Mouse (Mus musculus): ENCODE data around the gene Ppp2r5c. TPM values are rescaled to one million over a fixed set of nuclear protein-coding genes. Genes with fewer than 3 reads are reported as not detected.

The Ppp2r5c gene
- polyA plus RNA-seq, 1 experiment, result 171 TPM

DNA sequence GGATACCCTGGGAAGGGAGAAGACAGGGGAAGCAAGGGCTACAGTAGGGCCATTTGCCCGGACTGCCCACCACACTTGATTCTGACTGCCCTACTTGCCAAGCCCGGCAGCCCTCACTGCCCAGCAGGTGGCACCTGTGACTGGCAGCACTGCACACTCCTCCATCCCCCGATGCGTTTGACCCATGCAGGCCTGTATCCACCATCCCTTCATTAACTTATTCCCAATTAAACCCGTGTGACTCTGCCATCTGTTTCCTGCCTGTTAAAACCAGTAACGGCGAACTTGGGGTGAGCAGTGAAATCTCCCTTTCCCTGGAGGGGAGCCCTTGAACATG lies 9.6 kb upstream of the Ppp2r5c start:
- H3K4me3 ChIP-seq (ENCODE audit: insufficient read depth, low read length), result no peak overlapping the region
- H3K27ac ChIP-seq (ENCODE audit: insufficient read depth, low read length), result no peak overlapping the region
- H3K4me1 ChIP-seq (ENCODE audit: control insufficient read depth, insufficient read depth, low read length), result peaks cover 6% of the 10 kb centered on the region; the same call in 1 of the 2 replicates
- TF ChIP-seq CTCF (IDR thresholded peaks at IDR 0.05; ENCODE audit: borderline replicate concordance, insufficient read depth, low read length), result peak; percentile 45; the same call in 1 of the 2 replicates
- TF ChIP-seq POLR2A (IDR thresholded peaks at IDR 0.05; ENCODE audit: low read depth, low read length), result no peak

GRCm38 (mm10) chr12:110438367-110438973 lies 8.4 kb upstream of the Ppp2r5c start:
- no peak overlapping the region for H3K4me3 ChIP-seq (ENCODE audit: insufficient read depth, low read length)
- peaks cover 4% of the 10 kb centered on the region; the same call in 1 of the 2 replicates for H3K4me1 ChIP-seq (ENCODE audit: control insufficient read depth, insufficient read depth, low read length)
- TF ChIP-seq POLR2A (IDR thresholded peaks at IDR 0.05; ENCODE audit: low read depth, low read length) (no peak), CTCF (IDR thresholded peaks at IDR 0.05; ENCODE audit: borderline replicate concordance, insufficient read depth, low read length) (no peak)
- no peak overlapping the region for H3K27ac ChIP-seq (ENCODE audit: insufficient read depth, low read length)

DNA sequence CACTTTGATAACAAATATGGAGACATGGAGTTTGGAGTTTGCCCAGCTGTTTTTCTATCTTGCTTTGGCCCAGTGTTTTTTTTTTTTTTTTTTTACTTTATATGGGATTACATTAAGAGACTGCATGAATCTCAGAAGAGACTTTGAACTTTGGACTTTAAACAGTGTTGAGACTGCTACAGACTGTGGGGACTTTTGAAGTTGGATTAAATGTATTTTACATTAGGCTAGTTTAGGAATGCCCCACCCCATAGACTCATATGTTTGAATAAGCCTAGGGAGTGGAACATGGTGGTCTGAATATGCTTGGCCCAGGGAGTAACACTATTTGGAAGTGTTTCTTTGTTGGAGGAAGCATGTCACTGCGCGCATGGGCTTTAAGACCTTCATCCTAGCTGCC lies 4.7 kb upstream of the Ppp2r5c start:
- TF ChIP-seq POLR2A (IDR thresholded peaks at IDR 0.05; ENCODE audit: low read depth, low read length) (no peak), CTCF (IDR thresholded peaks at IDR 0.05; ENCODE audit: borderline replicate concordance, insufficient read depth, low read length) (no peak)
- no peaks in the 10 kb centered on the region; the same call in 1 of the 2 replicates for H3K4me1 ChIP-seq (ENCODE audit: control insufficient read depth, insufficient read depth, low read length)
- no peak overlapping the region for H3K27ac ChIP-seq (ENCODE audit: insufficient read depth, low read length)

DNA sequence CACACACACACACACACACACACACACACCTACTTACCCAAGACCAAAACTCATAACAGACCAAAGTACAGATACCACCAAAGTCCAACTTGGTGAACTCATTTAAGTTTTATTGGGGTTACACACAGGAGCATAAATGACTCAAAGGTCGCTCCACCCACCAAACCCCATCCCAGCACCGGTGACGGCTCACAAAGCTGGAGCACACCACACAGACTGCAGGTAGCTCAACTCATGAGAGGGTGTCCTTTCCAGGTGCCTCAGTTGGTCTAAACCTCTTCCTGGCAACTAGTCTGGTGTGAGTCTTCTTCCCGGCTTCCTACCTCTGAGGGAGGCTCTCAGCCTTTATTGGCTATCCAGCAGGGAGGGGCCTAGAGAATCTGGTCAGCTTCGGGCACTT lies 2.4 kb upstream of the Ppp2r5c start:
- Histone ChIP-seq H3K4me1 (ENCODE audit: control insufficient read depth, insufficient read depth, low read length) (no peaks in the 10 kb centered on the region; the same call in 1 of the 2 replicates), H3K4me3 (ENCODE audit: insufficient read depth, low read length) (no peak overlapping the region), H3K27ac (ENCODE audit: insufficient read depth, low read length) (no peak overlapping the region)
- TF ChIP-seq CTCF (IDR thresholded peaks at IDR 0.05; ENCODE audit: borderline replicate concordance, insufficient read depth, low read length), result no peak
- TF ChIP-seq POLR2A (IDR thresholded peaks at IDR 0.05; ENCODE audit: low read depth, low read length), result no peak

More for the DNA sequence above, 4.7 kb upstream of the Ppp2r5c start:
- no peak overlapping the region for H3K4me3 ChIP-seq (ENCODE audit: insufficient read depth, low read length)

GRCm38 (mm10) chr12:110445775-110446174 lies 1.1 kb upstream of the Ppp2r5c start:
- Histone ChIP-seq H3K4me3 (ENCODE audit: insufficient read depth, low read length) (peak overlapping the region; percentile 97), H3K4me1 (ENCODE audit: control insufficient read depth, insufficient read depth, low read length) (no peaks in the 10 kb centered on the region; the same call in 1 of the 2 replicates), H3K27ac (ENCODE audit: insufficient read depth, low read length) (no peak overlapping the region)
- TF ChIP-seq CTCF (IDR thresholded peaks at IDR 0.05; ENCODE audit: borderline replicate concordance, insufficient read depth, low read length) (no peak), POLR2A (IDR thresholded peaks at IDR 0.05; ENCODE audit: low read depth, low read length) (no peak)

DNA sequence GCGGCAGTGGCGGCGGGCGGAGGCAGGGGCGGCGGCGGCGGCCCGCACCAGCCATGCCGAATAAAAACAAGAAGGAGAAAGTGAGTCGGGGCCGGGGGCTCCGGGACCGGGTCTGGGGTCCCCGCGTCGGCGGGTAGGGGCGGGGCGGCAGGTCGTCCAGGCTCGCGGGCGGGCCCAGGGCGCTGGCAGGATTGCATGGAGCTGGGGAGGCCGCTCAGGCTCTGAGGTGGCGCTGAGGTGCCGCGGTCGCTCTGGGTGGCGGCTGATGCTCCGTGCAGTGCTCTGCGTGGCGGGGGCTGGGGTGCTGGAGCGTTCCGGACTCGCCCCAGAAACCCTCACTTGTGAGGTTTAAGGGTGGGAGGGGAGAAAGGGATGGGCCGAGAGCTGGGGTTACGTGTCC lies 386 bp downstream of the Ppp2r5c start:
- no peak for TF ChIP-seq POLR2A (IDR thresholded peaks at IDR 0.05; ENCODE audit: low read depth, low read length)
- no peak for TF ChIP-seq CTCF (IDR thresholded peaks at IDR 0.05; ENCODE audit: borderline replicate concordance, insufficient read depth, low read length)
- peak overlapping the region; percentile 79 for H3K4me3 ChIP-seq (ENCODE audit: insufficient read depth, low read length)
- H3K27ac ChIP-seq (ENCODE audit: insufficient read depth, low read length), result no peak overlapping the region
- H3K4me1 ChIP-seq (ENCODE audit: control insufficient read depth, insufficient read depth, low read length), result no peaks in the 10 kb centered on the region; the same call in 1 of the 2 replicates

DNA sequence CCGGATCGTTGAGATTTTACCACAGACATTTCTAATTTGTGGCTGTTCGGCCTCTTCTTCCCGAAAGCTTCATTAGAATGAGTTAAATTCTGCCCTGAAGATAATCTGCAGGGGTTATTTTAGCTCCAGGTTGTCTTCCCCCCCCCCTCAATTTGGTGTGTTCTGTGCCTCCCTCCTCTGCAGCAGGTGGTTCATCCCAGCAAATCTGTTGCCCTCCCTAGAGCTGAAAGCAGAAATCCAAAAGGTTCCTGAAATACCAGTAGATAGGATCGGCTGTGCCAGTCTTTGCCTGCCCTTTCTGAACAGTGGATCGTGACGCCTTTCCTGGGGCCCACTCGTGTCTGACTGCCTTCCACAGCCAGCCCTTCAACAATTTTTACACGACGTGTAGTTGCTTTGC lies 1.8 kb downstream of the Ppp2r5c start:
- H3K27ac ChIP-seq (ENCODE audit: insufficient read depth, low read length), result no peak overlapping the region
- no peaks in the 10 kb centered on the region; the same call in 1 of the 2 replicates for H3K4me1 ChIP-seq (ENCODE audit: control insufficient read depth, insufficient read depth, low read length)
- TF ChIP-seq CTCF (IDR thresholded peaks at IDR 0.05; ENCODE audit: borderline replicate concordance, insufficient read depth, low read length) (no peak), POLR2A (IDR thresholded peaks at IDR 0.05; ENCODE audit: low read depth, low read length) (no peak)
- no peak overlapping the region for H3K4me3 ChIP-seq (ENCODE audit: insufficient read depth, low read length)

DNA sequence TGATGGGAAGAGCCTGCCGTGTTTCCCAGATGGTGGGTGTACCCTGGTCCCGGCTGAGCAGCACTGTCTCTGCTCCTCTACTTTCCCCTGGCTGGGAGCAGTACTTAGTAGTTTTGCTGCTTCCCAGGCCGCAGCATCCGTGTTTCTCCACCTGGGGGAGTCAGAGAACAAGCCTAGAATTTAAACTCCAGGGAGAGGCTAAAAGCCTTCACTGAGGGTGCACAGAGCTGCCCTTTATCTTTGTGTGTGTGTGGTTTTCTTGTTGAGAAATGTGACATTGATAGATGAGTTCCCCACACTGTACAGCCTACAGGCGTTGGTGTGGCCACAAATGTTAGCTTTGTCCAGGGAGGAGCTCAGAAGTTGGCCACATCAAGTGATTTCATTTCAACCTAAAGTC lies 7.3 kb downstream of the Ppp2r5c start:
- Histone ChIP-seq H3K27ac (ENCODE audit: insufficient read depth, low read length) (no peak overlapping the region), H3K4me1 (ENCODE audit: control insufficient read depth, insufficient read depth, low read length) (no peaks in the 10 kb centered on the region), H3K4me3 (ENCODE audit: insufficient read depth, low read length) (no peak overlapping the region)
- TF ChIP-seq POLR2A (IDR thresholded peaks at IDR 0.05; ENCODE audit: low read depth, low read length) (no peak), CTCF (IDR thresholded peaks at IDR 0.05; ENCODE audit: borderline replicate concordance, insufficient read depth, low read length) (peak; percentile 19; the same call in 1 of the 2 replicates)

DNA sequence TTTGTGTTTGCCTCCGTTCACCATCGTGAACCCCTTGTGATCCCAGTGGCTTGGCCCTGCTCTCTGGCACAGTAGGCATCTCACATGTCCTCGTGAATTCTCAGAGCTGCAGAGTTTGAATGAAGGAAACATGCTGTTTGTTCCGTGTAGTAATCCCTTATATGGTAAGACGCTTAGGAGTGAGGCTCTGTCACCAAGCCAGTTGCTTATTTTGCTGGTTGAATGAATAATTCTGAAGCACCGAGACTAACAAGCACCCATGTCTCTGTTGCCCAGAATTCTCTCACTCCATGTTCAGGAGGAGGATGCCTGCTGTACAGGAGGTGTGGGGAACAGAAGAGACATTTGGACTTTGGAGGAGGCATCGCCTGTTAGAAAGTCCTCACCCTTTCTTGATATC lies 9.1 kb downstream of the Ppp2r5c start:
- H3K4me1 ChIP-seq (ENCODE audit: control insufficient read depth, insufficient read depth, low read length), result no peaks in the 10 kb centered on the region
- TF ChIP-seq POLR2A (IDR thresholded peaks at IDR 0.05; ENCODE audit: low read depth, low read length) (no peak), CTCF (IDR thresholded peaks at IDR 0.05; ENCODE audit: borderline replicate concordance, insufficient read depth, low read length) (no peak)
- no peak overlapping the region for H3K4me3 ChIP-seq (ENCODE audit: insufficient read depth, low read length)
- H3K27ac ChIP-seq (ENCODE audit: insufficient read depth, low read length), result no peak overlapping the region

DNA sequence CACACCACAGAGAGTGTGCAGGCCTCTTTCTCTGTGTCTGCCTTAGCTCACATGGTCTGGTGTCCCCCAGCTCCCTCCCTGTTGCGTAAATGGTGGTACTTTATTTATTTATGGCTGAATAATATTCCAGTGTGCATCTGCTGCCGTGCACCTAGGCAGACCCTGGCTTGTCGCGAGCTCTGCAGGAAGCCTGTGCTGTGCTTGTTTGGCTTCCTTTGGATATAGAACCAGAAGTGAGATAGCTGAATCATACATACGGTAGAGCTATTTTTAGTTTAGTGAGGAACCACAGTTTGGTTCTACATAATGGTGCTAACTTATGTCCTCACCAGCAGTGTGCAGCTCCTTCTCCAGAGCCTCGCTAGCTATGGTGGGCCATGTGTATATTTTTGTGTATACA lies 11.7 kb downstream of the Ppp2r5c start:
- Histone ChIP-seq H3K4me1 (ENCODE audit: control insufficient read depth, insufficient read depth, low read length) (no peaks in the 10 kb centered on the region), H3K27ac (ENCODE audit: insufficient read depth, low read length) (no peak overlapping the region), H3K4me3 (ENCODE audit: insufficient read depth, low read length) (no peak overlapping the region)
- TF ChIP-seq CTCF (IDR thresholded peaks at IDR 0.05; ENCODE audit: borderline replicate concordance, insufficient read depth, low read length) (no peak), POLR2A (IDR thresholded peaks at IDR 0.05; ENCODE audit: low read depth, low read length) (no peak)
